Mouse (Mus musculus): ENCODE measurements around the gene Odf3.

GRCm38 (mm10) chr7:140831447-140831846 lies 16.2 kb upstream of the Odf3 start:
- TF ChIP-seq POLR2A (IDR thresholded peaks at IDR 0.05; ENCODE audit: extremely low read depth, insufficient read depth, low read length) (no peak), CTCF (IDR thresholded peaks at IDR 0.05; ENCODE audit: low read depth, low read length) (no peak)
